Mouse (Mus musculus) G1E (cell line): ENCODE data around the gene Cds2. TPM values are rescaled to one million over a fixed set of nuclear protein-coding genes. Genes with fewer than 3 reads are reported as not detected.
A peak's percentile ranks its signal among the peaks of the same experiment; 100 is the strongest.

Experiments used
- ATAC-seq: 2 replicates; pipeline ENCODE4 v1.8.0; 2016; ENCODE audit warnings: mild to moderate bottlenecking; ENCODE audit not compliant: insufficient number of reproducible peaks, poor library complexity, low FRiP score, severe bottlenecking; ENCODE audit errors: extremely low read depth
- DNase-seq: peaks from one replicate; pipeline ENCODE4 v3.0.0; 2012; ENCODE audit warnings: low spot score
- H3K27me3 ChIP-seq: 2 replicates; pipeline ENCODE4 v1.6.1; 2012; ENCODE audit warnings: mild to moderate bottlenecking, low read length, inconsistent platforms; ENCODE audit not compliant: insufficient read depth
- H3K36me3 ChIP-seq: replicated peaks from 2 replicates; pipeline ENCODE3; 2012; ENCODE audit warnings: mild to moderate bottlenecking, inconsistent platforms
- H3K4me1 ChIP-seq: 2 replicates; pipeline ENCODE4 v1.6.1; 2012; ENCODE audit warnings: low read depth, low read length, inconsistent platforms, mixed read lengths; ENCODE audit not compliant: insufficient read depth
- H3K4me3 ChIP-seq: 2 replicates; pipeline ENCODE4 v1.5.1; 2012; ENCODE audit warnings: low read depth, mild to moderate bottlenecking, inconsistent platforms, low read length, moderate library complexity, mixed read lengths
- H3K9me3 ChIP-seq: replicated peaks from 2 replicates; pipeline ENCODE4 v1.6.1; 2012; ENCODE audit warnings: inconsistent platforms
- CTCF ChIP-seq: IDR thresholded peaks from 2 replicates; pipeline ENCODE4 v1.5.1; 2012; ENCODE audit warnings: low read depth, low read length, inconsistent platforms, mixed read lengths
- GATA1 ChIP-seq: IDR thresholded peaks from 2 replicates; pipeline ENCODE4 v1.6.1; 2012; ENCODE audit warnings: borderline replicate concordance, low read length, inconsistent platforms, mixed read lengths
- GATA2 ChIP-seq: IDR thresholded peaks from 2 replicates; pipeline ENCODE4 v1.6.1; 2012; ENCODE audit warnings: low read depth, low read length, inconsistent platforms, borderline replicate concordance
- POLR2AphosphoS5 ChIP-seq: IDR thresholded peaks from 2 replicates; pipeline ENCODE4 v1.6.1; 2012; ENCODE audit warnings: low read depth, low read length, inconsistent platforms; ENCODE audit not compliant: insufficient replicate concordance
- TAL1 ChIP-seq: conservative IDR thresholded peaks from 2 replicates; pipeline ENCODE4 v1.6.1; 2012; ENCODE audit warnings: low read depth, low read length, inconsistent platforms, mixed read lengths
- polyA plus RNA-seq: library from polyadenylated mRNA; stranded (reverse); fragments of >175 nt; gene quantifications from 2 replicates; pipeline ENCODE4 v1.2.3, GENCODE M21; 2012
- total RNA-seq, 2 experiments: library from RNA; stranded (forward) in 1 of 2; stranded (reverse) in 1 of 2; fragments of 200-1000 nt in 1 of 2; fragments of >200 nt in 1 of 2; fragmentation: Nextera tagmentation in 1 of 2; gene quantifications; 2 replicates each; pipeline ENCODE4 v1.2.3; 2014 to 2017

Gene Cds2
- total RNA-seq (2014; fragmentation: Nextera tagmentation) (15.8 and 26.6 TPM in 2 replicates), total RNA-seq (2017) (17.6 and 19.6 TPM in 2 replicates), polyA plus RNA-seq (8.6 and 12.6 TPM in 2 replicates)

GRCm38 (mm10) chr2:132262879-132263398 lies at the start of gene Cds2:
TSS of gene Cds2 (plus strand) at chr2:132263148.
- TF ChIP-seq CTCF = no peak
- no peak for TF ChIP-seq GATA1
- TF ChIP-seq TAL1 = no peak
- TF ChIP-seq GATA2 = no peak
- TF ChIP-seq POLR2AphosphoS5 = no peak
- ATAC-seq = peak; percentile 94

DNA sequence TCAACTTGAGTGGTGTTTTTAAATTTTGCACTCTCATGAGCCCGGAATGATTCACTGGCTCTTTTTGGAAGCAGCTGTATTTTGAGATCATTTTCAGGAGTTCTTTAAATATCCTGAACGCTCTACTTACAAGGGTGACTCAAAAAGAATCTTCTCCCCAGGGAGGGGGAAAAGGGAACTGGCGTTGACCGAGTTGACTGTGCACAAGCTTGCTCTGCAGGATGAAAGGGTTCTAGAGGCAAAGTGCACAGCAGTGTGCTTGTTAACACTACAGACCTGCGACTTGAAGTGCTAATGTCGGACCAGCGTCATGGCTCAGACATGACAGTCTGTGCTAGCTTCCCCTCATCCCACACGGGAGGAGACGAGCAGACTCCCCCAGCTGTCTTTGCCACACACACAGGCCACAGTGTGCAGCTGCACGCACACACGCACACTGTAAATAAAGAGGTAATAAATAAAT lies 41.3 kb upstream of the Cds2 start:
- TF ChIP-seq GATA2 = no peak
- no peak for TF ChIP-seq CTCF
- TF ChIP-seq TAL1 = no peak
- TF ChIP-seq POLR2AphosphoS5 = no peak

More at GRCm38 (mm10) chr2:132262879-132263398, at the start of gene Cds2:
- H3K36me3 ChIP-seq = peaks cover 6% of the 10 kb centered on the region
- DNase-seq = peak; percentile 93
- no peaks in the 10 kb centered on the region for H3K9me3 ChIP-seq
- no peaks in the 10 kb centered on the region for H3K27me3 ChIP-seq
- H3K4me3 ChIP-seq = peak within 1 kb of the TSS; percentile 98
- peaks cover 38% of the 10 kb centered on the region for H3K4me1 ChIP-seq

DNA sequence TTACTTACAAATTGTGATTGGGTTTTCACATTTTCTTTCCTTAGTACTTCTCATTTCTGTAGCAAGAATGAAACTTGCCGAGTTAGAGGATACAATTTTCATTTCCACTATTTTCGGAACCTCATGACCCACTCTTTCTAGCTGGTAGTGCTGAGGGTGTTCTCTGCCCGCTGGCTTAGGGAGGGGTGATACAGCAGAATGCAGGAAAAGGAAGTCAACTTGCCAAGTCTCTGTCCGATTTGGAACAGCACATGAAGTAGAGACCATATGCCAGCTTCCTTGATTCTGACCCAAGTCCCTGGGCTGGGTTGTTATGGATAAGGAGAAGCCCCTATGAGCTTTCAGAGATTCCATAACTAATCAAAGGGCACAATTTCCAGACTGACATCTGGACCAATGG lies 38.6 kb upstream of the Cds2 start:
- Histone ChIP-seq H3K27me3 (peaks cover 7% of the 10 kb centered on the region), H3K4me1 (no peaks in the 10 kb centered on the region), H3K9me3 (no peaks in the 10 kb centered on the region), H3K4me3 (no peak overlapping the region), H3K36me3 (no peaks in the 10 kb centered on the region)
- TF ChIP-seq POLR2AphosphoS5 (no peak), TAL1 (no peak)
- no peak for DNase-seq
- no peak for ATAC-seq

More for the DNA sequence above, 41.3 kb upstream of the Cds2 start:
- Histone ChIP-seq H3K36me3 (no peaks in the 10 kb centered on the region), H3K4me3 (no peak overlapping the region), H3K27me3 (peaks cover 11% of the 10 kb centered on the region), H3K9me3 (no peaks in the 10 kb centered on the region), H3K4me1 (no peaks in the 10 kb centered on the region)
- DNase-seq = no peak
- no peak for ATAC-seq

DNA sequence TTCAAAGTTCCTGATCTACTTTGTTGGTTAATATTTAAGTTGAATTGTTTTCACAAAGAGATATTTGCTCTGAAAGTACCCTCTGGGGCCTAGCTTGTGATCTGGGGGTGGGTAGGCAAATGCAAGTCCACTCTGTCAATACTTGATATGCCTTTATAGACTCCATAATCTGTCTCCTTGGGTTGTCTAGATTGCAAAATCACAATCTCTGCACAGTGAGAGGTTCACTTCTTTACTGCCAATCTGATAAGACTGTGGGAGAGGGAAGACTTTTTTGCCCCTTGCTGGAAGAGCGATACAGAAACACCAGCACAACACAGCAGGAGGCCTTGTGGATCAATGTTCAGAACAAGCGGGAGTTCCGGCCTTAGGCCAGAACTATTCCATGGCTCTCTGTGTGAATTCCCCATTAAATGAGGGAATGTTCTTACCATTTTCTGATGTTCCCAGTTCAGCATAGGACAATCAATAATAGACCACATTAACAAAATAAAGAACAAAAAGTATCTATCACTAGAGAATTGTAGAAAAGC lies 30.5 kb upstream of the Cds2 start:
- Histone ChIP-seq H3K4me1 (peaks cover under 1% of the 10 kb centered on the region; the same call in 1 of the 2 replicates), H3K9me3 (no peaks in the 10 kb centered on the region), H3K36me3 (no peaks in the 10 kb centered on the region), H3K27me3 (peaks cover 4% of the 10 kb centered on the region; the same call in 1 of the 2 replicates), H3K4me3 (no peak overlapping the region)
- DNase-seq = no peak
- no peak for ATAC-seq
- no peak for TF ChIP-seq GATA1
- no peak for TF ChIP-seq GATA2

- TF ChIP-seq TAL1 = no peak
- TF ChIP-seq GATA2 = no peak
- no peak for TF ChIP-seq POLR2AphosphoS5
- peaks cover 4% of the 10 kb centered on the region; the same call in 1 of the 2 replicates for H3K27me3 ChIP-seq
- H3K4me1 ChIP-seq = peaks cover 5% of the 10 kb centered on the region; the same call in 1 of the 2 replicates
- ATAC-seq = no peak
- H3K4me3 ChIP-seq = no peak overlapping the region
- DNase-seq = no peak
- H3K9me3 ChIP-seq = no peaks in the 10 kb centered on the region
- peaks cover 16% of the 10 kb centered on the region for H3K36me3 ChIP-seq
Observed at GRCm38 (mm10) chr2:132233985-132234765, 28.8 kb upstream of the Cds2 start.

DNA sequence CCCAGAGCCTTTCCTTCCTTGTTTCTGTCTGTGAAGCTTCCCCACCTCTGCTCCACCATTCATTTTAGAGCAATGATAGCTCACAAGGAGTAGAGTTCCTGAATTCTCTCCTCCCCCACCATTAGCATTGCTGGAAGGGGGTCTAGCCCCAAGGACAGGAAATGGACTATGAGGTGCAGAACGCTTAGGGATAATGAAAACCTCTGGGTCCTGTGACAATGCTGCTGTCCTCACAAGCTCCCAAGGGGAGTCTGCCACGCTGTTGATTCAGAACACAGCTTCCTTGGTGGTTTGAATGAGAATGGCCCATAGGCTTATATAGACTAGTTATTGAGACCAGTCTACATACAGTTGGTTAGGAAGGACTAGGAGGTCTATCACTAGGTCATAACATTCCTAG lies 27.7 kb upstream of the Cds2 start:
- DNase-seq = no peak
- Histone ChIP-seq H3K4me3 (no peak overlapping the region), H3K36me3 (peaks cover 18% of the 10 kb centered on the region), H3K4me1 (peaks cover 5% of the 10 kb centered on the region; the same call in 1 of the 2 replicates), H3K27me3 (no peaks in the 10 kb centered on the region), H3K9me3 (no peaks in the 10 kb centered on the region)
- no peak for TF ChIP-seq GATA1
- no peak for TF ChIP-seq GATA2
- no peak for TF ChIP-seq POLR2AphosphoS5
- TF ChIP-seq TAL1 = no peak
- no peak for TF ChIP-seq CTCF
- no peak for ATAC-seq
